Mouse (Mus musculus) cerebellum, adult 11-12 months (tissue): ENCODE data around the gene Cldn22.
A peak's percentile ranks its signal among the peaks of the same experiment; 100 is the strongest.

Source experiments
- DNase-seq: peaks from one replicate; pipeline ENCODE4 v3.0.0; 2022

Gene Cldn22

GRCm38 (mm10) chr8:47833944-47834343 lies 9.7 kb downstream of the Cldn22 start:
- DNase-seq: no peak

- no peak for DNase-seq
Observed at GRCm38 (mm10) chr8:47843063-47843462, 18.8 kb downstream of the Cldn22 start.

- DNase-seq: no peak
Observed at GRCm38 (mm10) chr8:47843651-47844050, 19.4 kb downstream of the Cldn22 start.

- no peak for DNase-seq
Observed at GRCm38 (mm10) chr8:47845956-47846355, 21.7 kb downstream of the Cldn22 start.

GRCm38 (mm10) chr8:47847161-47847560 lies 22.9 kb downstream of the Cldn22 start:
- no peak for DNase-seq

- DNase-seq: no peak
Observed at GRCm38 (mm10) chr8:47847931-47848330, 23.6 kb downstream of the Cldn22 start.

- no peak for DNase-seq
Observed at GRCm38 (mm10) chr8:47849842-47850241, 25.6 kb downstream of the Cldn22 start.

- DNase-seq: no peak
Observed at GRCm38 (mm10) chr8:47851824-47852502, 27.7 kb downstream of the Cldn22 start.

- no peak for DNase-seq
Observed at GRCm38 (mm10) chr8:47852737-47853136, 28.5 kb downstream of the Cldn22 start.

GRCm38 (mm10) chr8:47853356-47853755 lies 29.1 kb downstream of the Cldn22 start:
- DNase-seq: no peak

GRCm38 (mm10) chr8:47859259-47859658 lies 35.0 kb downstream of the Cldn22 start:
- no peak for DNase-seq

GRCm38 (mm10) chr8:47866568-47866967 lies 42.3 kb downstream of the Cldn22 start:
- no peak for DNase-seq

GRCm38 (mm10) chr8:47867067-47867466 lies 42.8 kb downstream of the Cldn22 start:
- DNase-seq: peak; percentile 40

- DNase-seq: no peak
Observed at GRCm38 (mm10) chr8:47872361-47873107, 48.3 kb downstream of the Cldn22 start.

GRCm38 (mm10) chr8:47874497-47875178 lies 50.4 kb downstream of the Cldn22 start:
- no peak for DNase-seq
